Mouse (Mus musculus): ENCODE data around the gene Zfp868.
A peak's percentile ranks its signal among the peaks of the same experiment; 100 is the strongest.
"Not testable (repeated sequence)": the region's sequence is repeated elsewhere in the genome, so short reads cannot be mapped to it uniquely, and the experiment has no call there.

Gene Zfp868

DNA sequence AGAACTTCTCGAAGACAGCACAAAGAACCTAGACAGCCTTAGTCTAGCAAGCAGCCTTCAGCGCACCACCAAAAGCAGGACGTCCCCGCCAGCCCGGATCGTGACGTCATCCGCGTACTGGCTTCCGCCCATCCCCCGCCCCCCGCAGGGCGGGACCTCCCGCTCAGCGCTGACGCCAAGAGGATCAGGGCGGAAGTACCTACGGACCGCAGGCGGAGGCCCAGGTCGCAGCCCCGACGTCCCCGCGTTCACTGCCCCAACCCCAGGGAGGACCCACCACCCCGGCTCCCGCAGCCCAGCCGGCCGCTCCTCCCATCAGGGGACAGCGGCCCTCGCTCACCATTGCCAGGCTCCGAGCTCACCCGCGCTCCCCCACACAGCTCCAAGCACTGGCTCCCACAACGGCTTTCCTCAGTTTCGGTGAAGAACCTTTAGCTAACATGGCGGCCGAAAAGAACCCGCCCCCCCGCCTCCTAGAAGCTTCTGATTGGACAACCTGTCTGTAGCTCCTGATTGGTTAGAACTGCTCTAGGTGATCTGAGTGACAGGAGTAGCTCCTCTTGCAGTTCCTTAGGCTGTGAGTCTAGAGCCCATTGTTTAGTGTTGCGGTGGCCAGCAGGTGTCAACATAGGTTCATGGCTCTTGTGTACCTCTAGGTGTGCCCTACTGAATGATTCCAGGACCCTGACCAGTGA lies at the start of gene Zfp868:
TSS of gene Zfp868 (minus strand) at position 454 of the 695 bp plus-strand sequence.
- peak; percentile 99 for DNase-seq

GRCm38 (mm10) chr8:69665051-69665450 lies 39.7 kb upstream of the Zfp868 start:
- DNase-seq, result not testable (repeated sequence)

DNA sequence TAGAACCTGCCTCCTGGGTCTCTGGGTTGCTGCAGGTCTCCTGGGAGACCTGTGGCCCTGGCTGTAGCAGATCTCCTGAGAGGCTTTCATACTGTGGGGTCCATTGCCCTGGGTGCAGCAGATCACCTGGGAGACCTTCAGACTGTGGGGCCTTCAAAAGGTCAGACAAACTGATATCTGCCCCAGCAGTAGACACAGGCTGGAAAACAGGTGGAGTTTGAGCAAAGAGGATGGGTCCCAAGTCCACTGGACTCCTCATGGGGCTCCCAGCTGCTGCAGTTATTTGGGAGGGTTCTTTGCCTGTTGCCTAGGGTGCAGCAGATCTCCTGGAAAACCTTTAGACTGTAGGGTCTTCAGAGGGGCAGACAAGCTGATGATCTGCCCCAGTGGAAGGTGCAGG lies 35.9 kb upstream of the Zfp868 start:
- no peak for DNase-seq

DNA sequence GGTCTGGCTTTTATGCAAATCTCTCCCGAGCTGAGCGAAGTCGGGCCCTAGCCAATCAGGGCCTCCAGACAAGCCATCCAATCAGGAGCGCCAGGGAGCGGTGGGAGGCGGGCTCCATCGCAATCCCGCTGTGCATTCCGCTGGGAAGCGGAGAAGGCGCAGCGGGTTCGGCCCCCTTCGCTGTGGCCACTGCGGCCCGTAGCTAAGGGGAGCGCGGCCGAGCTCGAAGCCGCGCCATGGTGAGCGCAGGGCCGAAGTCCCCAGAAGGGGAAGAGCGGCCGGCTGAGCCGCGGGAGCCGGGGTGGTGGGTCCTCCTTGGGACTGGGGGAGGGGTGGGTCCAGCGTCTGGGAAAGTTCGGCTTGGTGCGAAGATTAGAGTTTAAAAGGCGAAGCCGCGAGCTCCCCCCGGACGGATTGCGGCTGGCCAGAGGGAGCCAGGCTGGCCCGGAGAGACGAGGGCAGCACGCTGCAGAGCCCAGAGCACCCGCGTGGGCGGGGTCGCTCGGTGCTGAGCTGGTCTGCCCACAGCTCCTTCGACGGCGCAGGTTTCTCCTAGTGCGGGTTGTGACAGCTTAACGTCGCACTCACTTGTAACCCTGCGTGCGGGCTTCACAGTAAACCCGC lies 29.1 kb upstream of the Zfp868 start, which contains the start of gene Zfp964:
TSS of gene Zfp964 (plus strand) at position 122 of the 624 bp plus-strand sequence.
- peak; percentile 94 for DNase-seq

DNA sequence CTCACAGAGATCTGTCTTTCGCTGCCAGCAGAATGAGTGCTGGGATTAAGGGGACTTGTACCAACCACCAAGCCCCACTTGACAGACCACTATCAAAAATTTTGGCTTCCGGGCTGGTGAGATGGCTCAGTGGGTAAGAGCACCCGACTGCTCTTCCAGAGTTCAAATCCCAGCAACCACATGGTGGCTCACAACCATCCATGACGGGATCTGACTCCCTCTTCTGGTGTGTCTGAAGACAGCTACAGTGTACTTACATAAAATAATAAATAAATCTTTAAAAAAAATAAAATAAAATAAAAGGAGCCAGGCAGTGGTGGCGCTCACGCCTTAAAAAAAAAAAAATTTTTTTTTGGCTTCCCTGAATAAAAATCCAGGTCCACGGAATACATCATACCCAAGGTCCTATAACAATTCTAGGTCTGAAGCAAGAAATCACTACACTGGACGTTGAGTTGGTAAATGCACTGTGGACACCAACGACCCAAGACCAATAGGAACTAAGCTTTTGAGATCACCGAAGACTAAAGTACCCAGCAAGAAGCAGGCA lies 28.5 kb upstream of the Zfp868 start:
- DNase-seq, result no peak

- no peak for DNase-seq
Measured at GRCm38 (mm10) chr8:69618078-69618477, 7.3 kb downstream of the Zfp868 start.

DNA sequence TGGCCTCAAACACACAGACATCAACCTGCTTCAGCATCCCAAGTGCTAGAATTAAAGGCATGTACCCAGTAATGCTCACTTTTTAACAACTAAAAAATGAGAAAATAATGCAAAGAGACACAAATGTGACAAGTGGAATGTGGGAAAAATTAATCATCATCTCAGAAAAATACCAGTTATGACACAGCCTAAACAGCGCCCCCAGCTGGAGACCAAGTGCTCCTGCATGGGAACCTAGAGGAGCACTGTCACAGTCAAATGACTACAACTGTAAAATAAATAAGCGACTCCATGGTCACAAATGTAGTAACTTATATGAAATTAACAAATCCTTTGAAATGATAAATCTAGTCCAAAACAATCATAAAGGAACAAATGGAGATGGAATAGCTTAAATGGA lies 10.7 kb downstream of the Zfp868 start:
- DNase-seq, result no peak

GRCm38 (mm10) chr8:69597598-69597997 lies 27.8 kb downstream of the Zfp868 start:
- not testable (repeated sequence) for DNase-seq

GRCm38 (mm10) chr8:69584611-69585202 lies 40.6 kb downstream of the Zfp868 start:
- DNase-seq, result peak; percentile 28

- not testable (repeated sequence) for DNase-seq
Measured at GRCm38 (mm10) chr8:69584201-69584600, 41.1 kb downstream of the Zfp868 start.
